Mouse (Mus musculus) stomach, postnatal 0 days (tissue): ENCODE data around the gene Hivep2.

Experiments
- CTCF ChIP-seq: IDR thresholded peaks from 2 replicates; pipeline ENCODE4 v1.5.1; 2016; ENCODE audit warnings: antibody characterized with exemption, low read depth, mild to moderate bottlenecking, moderate library complexity
- EP300 ChIP-seq: optimal IDR thresholded peaks from 2 replicates; pipeline ENCODE3; 2016; ENCODE audit warnings: antibody characterized with exemption

GRCm38 (mm10) chr10:14192156-14192555 lies 226.3 kb downstream of the Hivep2 start:
- TF ChIP-seq CTCF, result no peak
- no peak for TF ChIP-seq EP300
